Mouse (Mus musculus): Measurements from ENCODE around the gene Dyrk1a.

The Dyrk1a gene

DNA sequence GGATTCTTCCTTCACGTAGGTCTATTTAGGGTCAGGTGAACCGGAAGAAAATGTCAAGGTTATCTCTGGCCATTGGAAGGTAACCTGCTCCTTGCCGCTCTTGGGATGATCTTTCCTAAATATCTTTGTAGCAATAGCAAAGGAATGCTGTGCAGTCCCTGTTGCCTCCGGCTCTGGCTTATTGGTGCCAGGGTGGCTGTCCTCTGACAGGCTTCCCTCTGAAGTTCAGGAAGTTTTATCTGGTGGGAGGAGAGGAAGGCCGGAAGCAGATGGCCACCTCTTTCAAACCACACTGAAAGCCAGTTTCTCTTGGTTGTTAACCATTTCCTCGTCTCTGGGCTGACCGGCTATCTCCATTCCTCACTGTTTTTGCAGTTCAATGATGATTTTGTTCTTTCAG, 10.5 kb upstream of the Dyrk1a start:
- DNase-seq (ENCODE audit: low read depth, low spot score): no peak

DNA sequence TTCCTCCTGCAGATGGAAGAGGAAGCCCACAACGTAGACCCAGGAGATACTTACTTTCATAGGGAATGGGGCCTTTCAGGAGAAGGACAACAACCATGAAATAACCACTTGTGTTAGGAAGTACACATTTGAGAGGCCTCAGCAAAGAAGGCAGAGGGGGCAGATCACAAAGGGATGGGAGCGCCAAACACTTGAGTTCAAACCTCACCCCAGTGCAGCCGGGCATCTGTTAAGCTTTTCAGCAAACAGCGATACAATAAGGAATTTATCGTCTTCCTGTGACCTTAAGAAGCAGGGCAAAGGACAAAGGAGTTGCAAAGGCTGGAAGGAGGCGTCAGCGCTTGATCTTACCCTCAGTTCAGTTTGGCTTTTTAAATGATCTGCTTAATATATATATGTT, 10.0 kb upstream of the Dyrk1a start:
- no peak for DNase-seq (ENCODE audit: low read depth, low spot score)

DNA sequence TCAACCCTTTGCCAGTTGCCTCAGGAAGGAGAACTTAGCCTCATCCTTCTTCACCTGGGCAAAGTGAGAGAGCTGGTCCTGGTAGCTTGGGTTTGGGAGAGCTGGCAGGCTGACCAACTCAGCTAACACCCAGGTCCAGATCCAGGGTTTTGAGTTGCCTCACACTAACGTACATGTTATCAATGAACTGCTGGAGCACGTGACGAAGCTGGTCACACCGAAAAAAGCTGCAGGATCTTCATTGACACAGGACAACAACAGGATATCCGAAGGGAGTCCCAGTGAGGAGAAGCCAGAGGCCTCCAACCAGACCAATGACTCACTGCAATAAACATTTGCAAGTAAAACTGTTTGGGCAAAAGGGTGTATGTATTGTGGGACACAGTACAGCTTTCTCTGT, 9.2 kb upstream of the Dyrk1a start:
- no peak for DNase-seq (ENCODE audit: low read depth, low spot score)

DNA sequence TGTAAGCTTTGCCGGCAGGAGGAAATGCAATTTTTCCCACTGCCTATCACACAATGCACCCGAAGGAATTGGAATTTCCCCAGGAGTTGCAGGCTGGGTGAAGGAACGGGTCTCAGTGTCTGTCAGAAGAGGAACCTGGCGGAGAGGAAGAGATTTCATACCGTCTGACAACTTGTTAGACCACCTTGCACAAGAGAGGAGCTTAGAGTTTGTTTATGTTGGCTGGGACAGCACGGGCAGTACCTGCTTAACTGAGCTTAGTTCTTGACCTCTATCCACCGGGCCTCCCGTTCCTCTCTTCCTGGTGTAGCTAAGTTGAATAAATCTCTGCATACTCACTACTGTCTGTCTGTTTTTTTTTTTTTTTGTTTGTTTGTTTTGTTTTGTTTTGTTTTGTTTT, 3.7 kb upstream of the Dyrk1a start:
- no peak for DNase-seq (ENCODE audit: low read depth, low spot score)

DNA sequence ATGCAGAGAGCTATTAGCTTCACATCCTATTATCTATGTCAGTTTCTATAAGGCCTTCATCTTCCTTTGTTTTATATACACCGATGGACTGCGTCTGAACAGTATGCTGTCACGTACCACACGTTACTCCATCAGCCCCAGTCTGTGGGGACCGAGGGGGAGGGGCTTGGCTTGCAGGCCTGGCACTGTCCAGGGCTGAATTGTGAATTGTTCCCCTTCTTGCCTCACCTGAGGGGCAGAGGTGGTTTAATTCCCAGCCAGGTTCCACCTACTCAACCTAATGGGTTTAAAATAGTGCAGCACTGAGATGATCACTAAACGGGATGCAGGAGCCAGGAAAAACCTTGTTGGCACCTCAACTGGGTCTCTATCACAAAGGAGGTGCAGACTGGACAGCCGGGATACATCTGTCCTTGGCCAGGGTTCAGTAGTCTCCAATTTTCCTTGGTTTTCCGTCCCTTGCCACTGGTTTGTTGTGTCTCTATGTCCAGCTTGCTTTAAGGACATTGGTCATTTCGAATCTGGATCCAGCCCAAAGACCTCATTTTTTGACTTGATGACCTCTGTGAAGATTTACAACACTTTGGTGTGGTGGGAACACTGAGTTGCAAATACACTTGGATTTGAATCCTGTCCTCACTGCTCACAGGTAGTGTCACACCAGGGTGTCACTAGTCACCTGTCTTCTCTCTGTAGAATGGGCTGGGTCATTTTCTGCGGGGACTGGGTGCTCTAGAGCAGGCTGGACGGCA, 2.8 kb upstream of the Dyrk1a start:
- no peak for DNase-seq (ENCODE audit: low read depth, low spot score)

DNA sequence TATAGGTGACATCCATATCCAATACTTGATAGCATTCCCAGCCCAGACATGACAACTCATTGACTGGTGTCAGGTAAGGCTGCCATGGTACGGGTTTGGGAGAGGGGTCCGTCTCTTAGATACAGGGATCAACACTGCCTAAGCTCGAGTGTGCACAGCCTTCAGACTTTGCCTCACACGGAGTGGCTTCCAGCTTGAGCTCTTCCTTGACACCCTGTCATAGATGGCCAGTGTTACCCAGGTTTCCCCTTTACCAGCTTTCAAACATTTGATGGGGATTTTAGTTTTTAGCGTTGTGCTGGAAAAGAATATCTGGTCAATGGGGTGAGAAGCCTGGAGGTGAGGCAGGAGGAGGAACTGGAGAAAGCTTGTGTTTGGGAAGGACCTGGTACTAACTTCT, 2.1 kb upstream of the Dyrk1a start:
- no peak for DNase-seq (ENCODE audit: low read depth, low spot score)

DNA sequence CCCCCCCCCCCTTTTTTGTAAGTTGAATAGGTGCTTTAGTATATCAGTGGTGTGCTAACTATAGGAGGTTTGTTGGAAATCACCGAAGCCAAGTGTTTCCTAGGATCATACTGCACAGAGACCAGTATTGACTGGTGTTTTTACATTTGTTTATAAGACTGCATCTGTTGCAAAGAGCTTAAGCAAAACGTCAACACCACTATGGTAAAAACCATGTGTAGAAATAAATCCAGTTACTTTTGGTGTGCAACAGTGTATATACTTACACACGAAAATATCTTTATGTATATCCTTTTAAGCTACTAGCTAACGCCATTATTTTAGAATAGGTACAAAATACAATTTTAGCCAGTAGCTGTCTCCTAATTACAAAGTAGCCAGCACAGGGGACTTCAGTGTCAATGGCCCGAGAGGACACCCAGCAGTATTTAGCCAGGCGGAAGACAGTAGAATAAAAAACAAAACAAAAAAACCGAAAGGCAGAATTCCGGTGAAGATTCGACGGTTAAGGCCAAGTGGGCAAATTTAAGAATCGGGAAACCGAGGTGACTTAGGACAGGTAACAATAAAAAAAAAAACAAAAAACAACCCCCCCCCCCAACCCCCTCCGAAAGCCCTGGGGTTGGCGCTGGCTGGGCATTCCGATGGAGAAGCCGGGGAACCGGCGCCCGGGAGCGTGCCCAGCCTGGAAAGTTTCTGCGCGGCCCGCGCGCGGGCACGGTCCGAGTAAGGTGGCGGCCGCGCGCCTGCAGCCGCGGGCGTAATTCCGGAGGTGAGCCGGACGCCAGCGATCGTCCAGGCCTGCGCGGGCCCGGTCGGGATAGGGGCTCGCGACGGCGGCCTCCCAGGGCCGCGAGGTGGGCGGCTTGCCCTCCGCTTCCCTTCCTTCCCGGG, 1.2 kb upstream of the Dyrk1a start:
- peak; percentile 28 for DNase-seq (ENCODE audit: low read depth, low spot score)

DNA sequence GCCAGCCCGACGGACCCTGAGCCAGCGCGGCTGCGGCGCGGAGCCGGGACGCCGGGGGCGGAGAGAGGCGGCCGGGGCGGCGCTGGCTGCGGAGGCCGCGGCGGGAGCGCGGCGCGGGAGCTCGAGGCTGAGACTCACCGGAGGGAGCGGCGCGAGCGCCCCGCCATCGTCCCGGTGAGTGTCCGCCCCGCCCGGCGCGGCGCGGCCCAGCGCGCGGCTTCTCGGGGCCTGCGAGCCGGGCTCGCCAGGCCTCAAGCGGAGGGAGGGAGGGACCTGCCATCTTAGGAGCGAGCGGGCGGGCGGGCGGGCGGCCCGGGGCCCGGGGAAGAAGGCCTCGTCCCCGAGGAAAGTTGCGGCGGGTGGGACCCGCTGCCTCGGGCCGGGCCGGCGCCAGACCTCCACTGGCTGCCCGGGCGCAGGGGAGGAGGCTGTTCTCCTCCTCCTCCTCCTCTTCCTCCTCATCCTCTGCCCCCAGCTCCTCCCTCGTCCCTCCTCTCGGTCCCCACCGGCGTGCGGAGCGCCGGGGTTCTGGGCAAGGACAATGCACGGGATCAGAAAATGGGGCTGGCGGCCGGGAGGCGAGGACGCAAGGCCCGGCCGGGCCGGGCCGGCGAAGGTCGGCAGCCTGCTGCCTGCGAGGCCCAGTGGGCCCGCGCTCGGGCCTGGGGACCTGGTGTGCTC, 691 bp downstream of the Dyrk1a start:
- DNase-seq (ENCODE audit: low read depth, low spot score): peak; percentile 66

DNA sequence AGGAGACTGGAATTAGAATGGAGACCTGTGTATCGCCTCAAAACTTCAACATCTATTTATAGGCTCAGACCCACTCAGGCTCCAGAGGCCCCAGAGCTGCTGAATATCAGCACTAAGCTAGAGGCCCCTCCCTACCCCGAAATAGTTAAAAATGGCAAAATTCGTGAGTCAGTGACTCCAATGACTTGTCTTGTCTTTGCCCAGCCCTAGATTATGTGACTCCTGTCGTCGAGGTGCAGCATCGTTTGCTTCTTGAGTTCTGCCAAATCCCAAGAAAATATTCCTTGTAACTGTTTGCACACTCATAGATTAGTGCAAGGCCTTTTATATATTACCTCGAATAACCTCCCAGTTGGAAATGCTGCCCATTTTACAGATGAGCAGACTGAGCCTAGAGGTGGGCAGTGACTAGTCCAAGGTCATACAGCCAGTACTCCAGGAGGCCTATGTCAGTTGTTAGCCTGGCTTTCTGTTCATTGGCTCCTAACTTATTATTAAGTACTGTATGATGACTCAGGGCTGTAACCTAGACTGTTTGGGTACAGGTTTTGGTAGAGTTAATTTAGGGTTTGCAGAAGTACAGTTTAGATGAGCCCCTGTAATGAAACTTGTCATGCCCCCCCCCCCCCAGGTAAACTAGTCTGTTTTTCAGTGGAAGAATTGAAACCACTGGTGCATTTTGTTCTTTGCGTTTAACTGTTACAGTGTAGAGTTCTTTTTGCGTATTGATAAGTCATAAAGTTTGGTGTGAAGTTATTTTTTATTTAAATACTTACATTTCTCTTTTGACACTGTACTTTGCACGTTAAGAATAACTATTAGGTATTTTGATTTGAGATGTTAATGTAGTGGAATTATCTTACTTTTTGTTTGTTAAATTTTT, 1.5 kb downstream of the Dyrk1a start:
- peak; percentile 35 for DNase-seq (ENCODE audit: low read depth, low spot score)

DNA sequence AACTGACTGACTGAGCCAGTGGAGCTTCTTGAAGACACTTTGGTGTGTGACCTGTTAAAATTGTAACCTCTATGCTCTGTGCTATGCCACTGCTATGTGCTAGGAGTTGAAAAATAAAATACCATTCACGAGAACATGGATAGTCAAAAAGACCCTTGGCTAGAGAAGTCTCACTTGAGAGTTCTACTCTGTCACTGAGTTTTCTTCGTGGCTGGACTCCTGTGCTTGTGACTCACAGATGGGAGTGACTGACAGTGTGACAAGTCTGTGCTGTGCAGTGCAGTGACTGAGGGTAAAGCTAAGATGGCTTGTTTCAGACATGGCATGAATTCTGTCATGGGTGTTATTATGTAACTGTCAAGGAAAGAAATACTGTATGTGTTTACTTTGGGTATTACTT, 2.6 kb downstream of the Dyrk1a start:
- DNase-seq (ENCODE audit: low read depth, low spot score): peak; percentile 49

DNA sequence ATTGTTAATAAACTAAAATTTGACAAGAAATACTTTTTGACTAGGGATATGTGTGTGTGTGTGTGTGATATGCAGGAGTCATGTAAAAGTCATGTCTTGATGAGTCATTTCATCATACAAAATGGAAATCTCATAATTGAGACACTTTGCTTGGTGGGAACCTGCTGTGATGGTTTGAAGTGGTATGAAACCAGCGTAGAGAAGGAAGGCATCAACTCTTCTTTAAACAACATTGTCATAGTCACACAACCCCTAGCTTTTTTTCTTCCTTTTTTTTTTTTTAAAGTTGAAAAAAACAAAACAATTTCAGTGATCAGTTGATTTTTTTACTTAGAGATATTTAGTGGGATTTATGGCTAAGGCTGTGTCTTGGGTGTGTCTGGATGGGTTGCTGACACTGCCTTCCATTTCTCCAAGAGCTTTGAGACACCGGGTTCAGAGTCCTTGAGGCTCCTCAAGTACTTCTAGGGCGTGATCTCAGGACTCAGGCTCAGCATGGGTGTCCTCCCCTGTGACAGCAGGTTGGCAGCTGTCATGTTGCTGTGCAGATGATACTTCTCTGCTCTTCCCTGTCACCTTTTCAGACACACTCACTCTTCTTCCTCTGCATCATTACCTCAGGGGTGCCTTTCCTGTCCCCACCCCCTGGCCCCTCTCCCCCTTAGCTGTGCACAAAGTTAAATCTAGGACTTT, 4.4 kb downstream of the Dyrk1a start:
- DNase-seq (ENCODE audit: low read depth, low spot score): peak; percentile 37

DNA sequence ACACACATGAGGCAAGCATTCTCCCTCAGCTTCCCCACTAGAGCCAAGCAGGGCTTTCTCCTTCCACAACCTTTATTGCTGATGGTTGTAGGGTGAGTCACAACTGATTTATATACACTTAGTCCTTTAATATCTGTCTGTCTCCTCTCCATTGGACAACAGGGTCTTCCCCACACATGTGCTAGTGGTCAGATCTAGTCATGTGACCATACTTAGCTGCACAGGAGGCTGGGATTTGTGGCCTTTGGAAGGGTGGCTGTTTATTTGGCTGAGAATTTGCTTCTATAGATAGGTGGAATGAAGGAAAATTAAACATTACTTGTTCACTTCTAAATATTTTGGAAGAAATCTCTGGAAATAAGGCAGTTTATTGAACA, 4.9 kb downstream of the Dyrk1a start:
- no peak for DNase-seq (ENCODE audit: low read depth, low spot score)

DNA sequence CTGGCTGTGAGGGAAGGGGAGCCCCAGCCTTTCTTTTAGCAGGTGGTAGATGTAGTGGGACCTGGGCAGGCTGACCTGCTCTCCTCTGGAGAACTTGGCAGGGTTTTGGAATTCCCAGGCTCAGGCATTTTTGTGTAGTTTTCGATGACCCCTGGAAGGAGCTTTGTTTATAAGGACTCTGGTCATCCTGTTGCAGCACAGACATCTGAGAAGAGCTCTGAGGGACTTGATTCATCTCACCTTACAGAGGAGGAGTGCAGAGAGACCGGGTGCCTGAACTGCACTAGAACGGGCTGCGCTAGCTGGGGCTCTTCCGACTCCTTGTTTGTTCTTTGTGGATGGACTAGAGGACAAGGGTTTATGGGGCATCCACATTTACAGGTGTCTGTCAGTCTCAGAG, 5.9 kb downstream of the Dyrk1a start:
- no peak for DNase-seq (ENCODE audit: low read depth, low spot score)

DNA sequence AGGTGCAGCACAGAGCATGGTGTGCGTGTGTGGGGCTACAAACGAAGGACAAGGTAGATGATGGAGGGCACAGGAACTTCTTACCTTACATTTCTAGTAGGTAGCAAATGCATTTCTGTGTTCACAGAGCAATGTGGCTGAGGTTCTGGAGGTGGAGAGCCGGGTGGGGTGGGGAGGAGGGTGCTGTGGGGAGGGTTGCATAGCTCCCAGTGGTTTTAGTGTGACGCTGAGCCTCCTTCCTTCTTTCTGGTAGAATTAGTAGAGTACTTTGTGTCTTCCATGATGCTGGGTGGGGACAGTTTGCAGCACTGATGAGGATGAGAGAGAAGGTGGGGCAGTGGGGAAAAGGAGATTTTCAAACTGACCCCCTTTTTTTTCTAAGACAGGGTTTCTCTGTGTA, 9.5 kb downstream of the Dyrk1a start:
- DNase-seq (ENCODE audit: low read depth, low spot score): no peak

DNA sequence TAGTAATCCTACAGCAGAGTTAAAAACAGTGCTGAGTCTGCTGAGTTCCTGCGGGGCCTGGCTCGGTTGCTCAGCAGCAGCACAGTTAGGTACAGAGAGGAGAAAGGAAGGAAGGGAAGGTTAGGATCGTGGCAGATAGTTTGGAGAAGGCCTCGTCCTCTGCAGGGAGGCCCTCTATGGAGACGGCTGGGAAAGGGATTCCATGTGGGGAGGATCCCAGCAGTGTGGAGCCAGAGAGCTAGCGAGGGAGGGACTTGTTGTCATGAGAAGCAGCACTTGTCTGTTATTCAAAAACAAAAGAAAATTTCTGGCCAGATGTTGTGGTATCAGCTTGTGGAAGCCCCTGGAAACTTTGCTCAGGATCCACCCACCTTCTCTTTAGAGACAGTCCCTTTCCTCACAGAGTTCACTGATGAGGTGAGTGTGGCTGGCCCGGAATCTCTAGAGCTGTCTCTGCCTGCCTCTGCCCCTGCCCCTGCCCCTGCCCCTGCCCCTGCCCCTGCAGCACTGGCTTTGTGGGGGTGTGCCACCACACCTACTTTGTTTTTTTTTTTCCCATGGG, 11.1 kb downstream of the Dyrk1a start:
- DNase-seq (ENCODE audit: low read depth, low spot score): no peak

DNA sequence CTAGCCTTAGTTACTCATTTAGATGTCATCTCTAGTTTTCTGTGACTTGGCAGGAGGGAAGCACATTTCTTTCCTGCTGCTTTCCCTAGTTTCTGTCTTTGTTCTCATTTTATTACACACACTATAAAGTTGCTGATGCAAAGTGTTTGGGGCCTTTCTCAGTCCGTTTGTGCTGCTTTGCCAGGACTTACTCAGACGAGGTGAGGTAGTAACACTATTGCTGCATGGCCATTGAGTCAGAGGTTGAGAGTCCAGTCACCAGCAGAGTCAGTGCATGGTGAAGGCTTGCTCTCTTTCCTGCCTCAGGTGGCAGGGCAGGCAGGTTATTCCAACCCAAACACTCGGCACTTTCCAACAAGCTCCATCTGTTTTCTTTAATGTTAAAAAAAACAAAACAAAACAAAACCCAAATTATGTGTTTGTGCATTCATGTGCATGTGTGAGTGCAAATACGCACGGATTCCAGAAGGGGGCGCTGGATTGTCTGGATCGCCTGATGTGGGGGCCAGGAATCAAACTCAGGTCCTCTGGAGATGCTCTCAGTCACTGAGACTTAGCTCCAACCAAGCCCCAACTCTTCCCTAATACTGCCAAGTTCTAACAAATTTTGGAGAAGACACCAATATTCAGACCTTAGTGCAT, 16.7 kb downstream of the Dyrk1a start:
- no peak for DNase-seq (ENCODE audit: low read depth, low spot score)

DNA sequence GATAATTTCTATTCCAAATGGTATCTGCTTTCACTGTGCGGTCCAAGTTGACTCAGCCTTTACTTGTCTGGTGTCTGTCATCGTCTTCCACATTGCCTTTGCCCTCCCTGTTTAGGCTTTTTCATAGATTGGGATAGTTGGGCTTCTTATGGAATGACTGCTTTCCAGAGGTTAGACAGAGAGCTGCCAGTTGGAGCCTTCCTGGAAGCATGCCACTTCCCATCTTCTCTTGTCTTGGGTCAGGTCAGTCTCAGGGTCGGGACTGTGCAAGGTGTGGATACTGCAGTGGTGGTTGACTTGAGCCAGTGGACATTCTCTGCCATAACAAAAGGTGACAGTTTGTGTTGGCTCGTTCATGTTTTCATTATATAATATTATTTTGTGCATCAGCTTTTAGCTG, 17.7 kb downstream of the Dyrk1a start:
- DNase-seq (ENCODE audit: low read depth, low spot score): no peak

DNA sequence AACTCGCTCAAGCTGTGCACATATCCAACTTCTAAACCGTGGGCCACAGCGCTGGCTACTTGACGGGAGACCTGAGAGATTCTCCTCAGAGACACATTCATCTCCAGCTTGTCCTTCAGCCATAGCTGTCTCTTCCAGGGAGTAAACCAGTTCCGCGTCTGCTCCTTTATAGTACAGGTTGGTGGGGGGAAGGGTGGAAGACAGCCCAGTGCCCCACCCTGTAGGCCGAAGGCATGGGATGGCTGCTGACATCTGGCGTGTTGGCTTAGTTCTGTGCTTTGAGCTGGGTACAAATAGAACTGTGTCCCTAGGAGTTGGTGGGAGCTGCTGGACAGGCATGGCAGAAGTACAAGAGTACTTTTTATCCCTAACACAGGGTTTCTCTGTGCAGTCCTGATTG, 18.4 kb downstream of the Dyrk1a start:
- no peak for DNase-seq (ENCODE audit: low read depth, low spot score)

DNA sequence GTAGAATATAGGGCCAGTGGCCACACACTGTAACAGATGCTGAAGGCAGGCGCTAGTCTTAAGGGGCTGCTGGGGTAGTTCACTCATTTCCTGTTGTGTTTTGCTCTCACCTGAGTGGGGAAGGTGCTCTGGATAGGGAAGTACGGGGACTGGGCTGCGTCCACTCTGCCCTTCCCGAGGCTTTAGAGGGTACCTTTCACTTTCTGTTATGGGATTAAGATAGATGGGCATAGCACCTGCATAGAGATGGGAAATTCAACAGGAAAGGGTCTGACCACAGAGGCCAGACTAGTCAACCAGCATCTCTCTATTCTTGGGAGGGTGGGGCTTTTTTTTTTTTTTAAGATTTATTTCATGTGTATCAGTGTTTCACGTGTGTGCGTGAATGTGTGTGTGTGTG, 19.2 kb downstream of the Dyrk1a start:
- peak; percentile 46 for DNase-seq (ENCODE audit: low read depth, low spot score)

DNA sequence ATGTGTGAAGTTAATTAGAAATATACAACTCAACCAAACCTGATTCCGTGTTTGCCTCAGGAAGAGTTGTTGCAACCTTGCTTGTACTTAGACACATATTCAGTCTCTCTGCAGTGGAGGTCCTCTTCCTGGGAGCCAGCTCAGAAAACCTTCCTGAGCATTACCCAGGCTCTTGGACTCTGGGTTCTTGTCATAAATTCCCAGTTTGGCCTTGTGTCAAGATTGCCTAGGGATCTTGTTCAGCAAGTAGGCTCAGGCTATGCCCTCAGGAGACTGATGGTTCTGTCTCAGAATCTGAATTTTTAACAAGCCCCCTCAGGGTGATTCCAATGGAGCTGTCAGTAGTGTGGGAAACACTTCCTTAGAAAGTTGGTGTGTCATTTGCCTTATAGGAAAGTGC, 19.8 kb downstream of the Dyrk1a start:
- DNase-seq (ENCODE audit: low read depth, low spot score): no peak
